Comparison of ENCODE assay signal across 8 mouse cellular contexts in the genomic region with DNA sequence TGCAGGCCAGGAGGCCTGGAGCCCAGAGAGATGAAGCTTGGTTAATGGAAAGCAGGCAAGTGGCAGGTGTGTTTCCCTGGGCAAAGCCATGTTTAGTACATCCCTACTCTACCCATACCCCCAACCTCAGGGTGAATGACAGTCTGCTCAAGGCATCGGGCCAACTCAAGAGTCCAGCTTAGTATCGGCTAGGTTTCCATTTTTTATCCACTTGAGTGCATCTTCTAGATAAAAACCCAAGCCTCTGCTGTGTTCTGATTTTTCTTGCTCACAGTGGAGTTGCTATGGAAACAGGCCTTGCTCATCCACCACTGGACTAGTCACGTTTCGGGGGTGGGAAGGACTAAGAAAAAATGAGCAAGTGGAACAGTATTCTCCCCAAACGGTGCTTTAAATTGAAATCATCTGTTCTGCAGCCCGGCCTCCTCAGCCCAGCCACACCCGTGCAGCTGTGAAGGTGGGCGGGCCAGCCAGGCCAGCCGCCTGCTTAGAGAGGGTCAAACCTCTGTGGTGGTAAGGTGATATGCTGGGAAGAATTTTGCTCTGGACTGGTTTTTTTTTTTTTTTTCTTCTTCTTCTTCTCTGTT.
DNase-seq lines count a peak whose midpoint lies in the region; ATAC-seq lines count a peak whose summit lies in the region.

No protein-coding gene starts in this region.

- no peaks in the 10 kb centered on the region for H3K36me3 ChIP-seq in heart, embryonic 12.5 days

- no peaks in the 10 kb centered on the region for H3K27me3 ChIP-seq in heart, embryonic 12.5 days (replicated peaks)

- ATAC-seq in frontal cortex, adult (ENCODE audit: low TSS enrichment) = peak; percentile 98
- ATAC-seq in heart, embryonic 12.5 days (ENCODE audit: insufficient number of reproducible peaks, low FRiP score) = no peak

- no peak overlapping the region for H3K9ac ChIP-seq in heart, embryonic 12.5 days

- WGBS in heart, embryonic 12.5 days = 59% methylated on average over 9 of the region's 9 CpGs

- H3K4me1 ChIP-seq in heart, embryonic 12.5 days (replicated peaks) = 0 out of 2 replicates have a peak, but pooled peaks cover 7% of the 10 kb centered on the region

- H3K27ac ChIP-seq in heart, embryonic 12.5 days (ENCODE audit: poor library complexity, severe bottlenecking) = no peak overlapping the region

- H3K9me3 ChIP-seq in heart, embryonic 12.5 days (replicated peaks) = no peaks in the 10 kb centered on the region

- no peak overlapping the region for H3K4me2 ChIP-seq in heart, embryonic 12.5 days

- DNase-seq in 3134 (ENCODE audit: extremely low read depth, insufficient read length, low spot score) = peak; percentile 4
- DNase-seq in adrenal gland, postnatal 36 days = peak; percentile 12 to 19
- DNase-seq in layer of hippocampus, postnatal 36 days = peak; percentile 20 to 34
- peak; percentile 44 for DNase-seq in neural tube, embryonic 10.5 days (ENCODE audit: extremely low spot score, low spot score)
- no peak for DNase-seq in urinary bladder, postnatal 25 days (ENCODE audit: low spot score)
- no peak for DNase-seq in thymus, postnatal 0 days (ENCODE audit: low spot score)

- no peak overlapping the region for H3K4me3 ChIP-seq in heart, embryonic 12.5 days

Comparison
In these comparisons a context has a peak if more than half of its experiments do, and no peak if none do; other contexts are left out.
1. DNase-seq: peak in 3134 (single experiment), adrenal gland, postnatal 36 days (2 of 2), layer of hippocampus, postnatal 36 days (2 of 2) and neural tube, embryonic 10.5 days (single experiment); none in urinary bladder, postnatal 25 days (single experiment) and thymus, postnatal 0 days (single experiment).